9 mouse cellular contexts compared by ENCODE assay signal in genomic region chr10:70165877-70166276, GRCm38 (mm10). TPM values are rescaled to one million over a fixed set of nuclear protein-coding genes. Genes with fewer than 3 reads are reported as not detected.
DNase-seq lines count a peak whose midpoint lies in the region; ATAC-seq and TF ChIP-seq lines count a peak whose summit lies in the region.
"Had no signal": no experiment of that assay in that cellular context is flagged by ENCODE, and none has a peak within 500 bp of the region (broad histone marks: within the 10 kb centered on the region; RNA-seq: fewer than 3 reads in every experiment).

No protein-coding gene starts in this region.

- H3K9ac ChIP-seq in neural tube, embryonic 15.5 days (replicated peaks) = no peak overlapping the region
- H3K9ac ChIP-seq: forebrain, embryonic 15.5 days had no signal

- no peaks in the 10 kb centered on the region for H3K9me3 ChIP-seq in neural tube, embryonic 15.5 days (replicated peaks)
- H3K9me3 ChIP-seq: forebrain, embryonic 15.5 days had no signal

- no peak for DNase-seq in cerebellum, postnatal 4 days (ENCODE audit: low spot score in 2 of 2)
- DNase-seq in layer of hippocampus, adult 2 months (ENCODE audit: low spot score in 2 of 2) = no peak
- DNase-seq in layer of hippocampus, adult 11-12 months (ENCODE audit: low spot score) = no peak
- peak; percentile 29 for DNase-seq in MN1 (ENCODE audit: low spot score)
- DNase-seq in gastrocnemius, postnatal 14 days = peak; percentile 31
- DNase-seq in layer of hippocampus, postnatal 36 days = no peak

- WGBS in neural tube, embryonic 15.5 days = 86% methylated on average over 6 of the region's 6 CpGs

- peaks cover 24% of the 10 kb centered on the region for H3K4me1 ChIP-seq in neural tube, embryonic 15.5 days

- no peaks in the 10 kb centered on the region for H3K27me3 ChIP-seq in neural tube, embryonic 15.5 days (replicated peaks)
- H3K27me3 ChIP-seq: forebrain, embryonic 15.5 days had no signal

- ATAC-seq in cerebellum, adult (ENCODE audit: insufficient number of reproducible peaks, low FRiP score, low TSS enrichment) = peak; percentile 54
- no peak for ATAC-seq in neural tube, embryonic 15.5 days (ENCODE audit: low FRiP score)
- ATAC-seq: forebrain, embryonic 15.5 days had no signal

- intact Hi-C loops in gastrocnemius, postnatal 14 days (cut with DNase I; ENCODE audit: low total_unique reads) = no loop called here

- TF ChIP-seq CTCF in layer of hippocampus, adult 2 months (conservative IDR thresholded peaks at IDR 0.05) = peak; percentile 66

- peaks cover 23% of the 10 kb centered on the region for H3K36me3 ChIP-seq in neural tube, embryonic 15.5 days

- no peak overlapping the region for H3K4me2 ChIP-seq in neural tube, embryonic 15.5 days
- H3K4me2 ChIP-seq: forebrain, embryonic 15.5 days had no signal

- H3K4me3 ChIP-seq in layer of hippocampus, adult 2 months = no peak overlapping the region
- H3K4me3 ChIP-seq in neural tube, embryonic 15.5 days (replicated peaks) = no peak overlapping the region
- H3K4me3 ChIP-seq: forebrain, embryonic 15.5 days had no signal

- H3K27ac ChIP-seq in layer of hippocampus, adult 2 months = no peak overlapping the region
- no peak overlapping the region for H3K27ac ChIP-seq in neural tube, embryonic 15.5 days (replicated peaks)
- H3K27ac ChIP-seq: forebrain, embryonic 15.5 days had no signal

RNA-seq across cellular contexts. Expression of gene Mrln, which starts 38.6 kb away (rescaled TPM):
- total RNA-seq in layer of hippocampus, adult 2 months (2021) = not detected
- 100 to 1,000 TPM in 1 of 2 experiments, 10 to 100 TPM in 1; 97.0 to 105 TPM for total RNA-seq in gastrocnemius, postnatal 14 days (2021)
- total RNA-seq in layer of hippocampus, postnatal 36 days (2021) = 1 to 10 TPM in 1 of 2 experiments, not detected in 1; 1.0 TPM
- 2.0 and 4.4 TPM in 2 replicates for polyA plus RNA-seq in neural tube, embryonic 15.5 days (2015; fragmentation: Nextera tagmentation; extraction: Ambion mirVana)

Comparison
In these comparisons a context has a peak if more than half of its experiments do, and no peak if none do; other contexts are left out.
1. DNase-seq: peak in MN1 (single experiment) and gastrocnemius, postnatal 14 days (single experiment); none in cerebellum, postnatal 4 days (0 of 2), layer of hippocampus, adult 2 months (0 of 2), layer of hippocampus, adult 11-12 months (single experiment) and layer of hippocampus, postnatal 36 days (0 of 2).
2. RNA of gene Mrln, which starts 38.6 kb away (total RNA-seq): 97.0 to 105 TPM in gastrocnemius, postnatal 14 days; 1.0 TPM in layer of hippocampus, postnatal 36 days and not detected in layer of hippocampus, adult 2 months; every median in the first group is over 10 times any median in the second.